Mouse (Mus musculus) lung, postnatal 0 days (tissue): ENCODE results near the gene Asic2.

ENCODE experiments used
- CTCF ChIP-seq: IDR thresholded peaks from 2 replicates; pipeline ENCODE4 v1.5.1; 2016; ENCODE audit warnings: antibody characterized with exemption, mild to moderate bottlenecking
- EP300 ChIP-seq: IDR thresholded peaks from 2 replicates; pipeline ENCODE4 v1.6.1; 2016; ENCODE audit warnings: antibody characterized with exemption, mild to moderate bottlenecking, control low read depth

GRCm38 (mm10) chr11:81965653-81966625, 2.3 kb downstream of the Asic2 start:
- TF ChIP-seq CTCF = no peak
- no peak for TF ChIP-seq EP300
